Mouse (Mus musculus) heart, adult 2 months (tissue): ENCODE data around the gene Ascc2.

Source experiments
- EP300 ChIP-seq: fragments of 200-500 bp; IDR thresholded peaks from 2 replicates; pipeline ENCODE4 v1.6.1; 2011; ENCODE audit warnings: low read depth, low read length, control low read depth; ENCODE audit not compliant: insufficient read depth
- POLR2A ChIP-seq: fragments of 200-500 bp; IDR thresholded peaks from 2 replicates; pipeline ENCODE4 v1.6.1; 2011; ENCODE audit warnings: mild to moderate bottlenecking, low read depth, low read length, control low read depth; ENCODE audit not compliant: insufficient read depth

DNA sequence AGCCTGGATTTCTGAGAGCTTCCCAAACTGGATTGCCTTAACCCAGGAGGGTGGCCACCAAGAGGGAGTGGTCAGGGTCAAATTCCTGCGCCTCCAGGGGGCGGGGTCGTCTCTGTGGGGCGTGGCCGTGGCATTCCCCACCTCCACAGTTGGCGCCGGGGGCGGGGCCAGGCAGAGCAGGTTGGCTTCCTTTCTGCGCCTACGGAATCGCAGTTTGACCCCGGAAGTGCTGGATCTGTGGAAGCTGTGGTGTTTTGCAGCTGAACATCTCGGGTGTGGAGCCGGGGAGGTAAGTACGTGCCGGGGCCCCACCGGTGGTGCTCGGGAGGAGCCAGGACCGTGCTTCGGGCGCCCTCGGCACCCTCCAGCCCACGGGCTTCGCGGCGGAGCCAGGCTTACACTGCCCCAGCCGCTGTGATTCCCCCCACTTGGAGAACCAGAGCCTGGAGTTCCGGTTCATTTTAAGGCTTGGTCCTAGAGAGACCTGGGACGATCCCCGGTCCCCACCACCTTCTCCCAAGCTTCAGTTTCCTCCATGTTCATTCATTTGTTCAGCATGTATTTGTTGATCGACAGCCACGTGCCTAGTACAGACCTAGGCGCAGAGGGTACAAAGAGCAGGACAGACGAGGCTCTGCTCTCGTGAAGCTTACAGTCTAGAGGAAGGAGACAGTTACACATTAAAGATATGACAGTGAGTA is at the start of gene Ascc2:
- peak; percentile 76 for TF ChIP-seq POLR2A
- 0 out of 2 replicates have a peak, but pooled peaks have one; percentile 31 for TF ChIP-seq EP300
